Mouse (Mus musculus) thymus, postnatal 10 days (tissue): ENCODE measurements at regions not wholly inside any gene's neighbourhood (a gene's known extent, or its start where the extent isn't known, plus 50 kb on each side); places are given as distances from the start of the nearest gene placed in this dataset.

Experiments used
- DNase-seq, 2 experiments: peaks; one replicate each; pipeline ENCODE4 v3.0.0; 2021; ENCODE audit warnings: low spot score in 2 of 2

- no peak for DNase-seq
Measured at GRCm38 (mm10) chr16:5538836-5539510, 283.2 kb upstream of the Eef2kmt start.

GRCm38 (mm10) chr16:5537286-5538204, 281.8 kb upstream of the Eef2kmt start:
- no peak for DNase-seq

- DNase-seq: no peak
Measured at GRCm38 (mm10) chr16:5536515-5536972, 280.8 kb upstream of the Eef2kmt start.

- no peak for DNase-seq
Measured at GRCm38 (mm10) chr16:5535414-5535813, 279.6 kb upstream of the Eef2kmt start.

DNA sequence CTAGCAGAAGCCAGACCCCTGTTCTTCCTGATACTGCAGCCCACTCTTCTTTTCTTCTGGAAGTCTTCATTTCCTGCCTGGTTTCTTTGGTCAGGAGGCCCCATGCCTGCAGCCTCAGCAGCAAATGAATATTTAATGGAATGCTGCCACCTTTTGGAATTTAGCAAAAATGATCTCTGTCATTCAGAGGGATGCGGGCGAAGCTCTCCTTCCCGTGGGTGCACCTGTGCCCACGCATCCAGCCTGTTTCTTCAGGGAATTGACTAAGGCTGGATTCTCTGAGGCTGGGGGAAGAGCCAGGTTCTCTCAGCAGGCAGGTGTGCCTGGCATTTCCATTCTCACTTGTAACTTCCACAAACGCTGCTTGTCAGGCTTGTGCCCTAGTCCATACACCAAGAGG, 279.1 kb upstream of the Eef2kmt start:
- DNase-seq: no peak

DNA sequence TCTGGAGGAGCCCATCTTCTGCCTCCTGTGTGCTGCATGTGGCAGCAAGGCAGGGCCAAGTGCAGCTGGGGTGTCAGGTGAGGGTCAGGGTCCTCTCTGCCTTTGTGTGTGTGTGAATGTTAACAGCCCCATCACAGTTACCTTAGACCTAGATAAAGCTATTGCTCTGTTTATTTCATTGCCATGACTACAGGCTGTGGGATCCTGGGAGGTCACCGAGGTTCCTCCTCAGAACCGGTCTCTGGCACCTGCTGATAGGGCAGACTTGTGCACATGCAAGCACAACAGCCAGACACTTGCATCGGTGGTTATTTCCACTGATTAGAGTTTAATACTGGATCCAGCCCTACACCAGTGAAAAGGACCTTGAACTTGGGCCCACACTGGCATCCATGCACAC, 278.6 kb upstream of the Eef2kmt start:
- DNase-seq: no peak

- DNase-seq: no peak
Measured at GRCm38 (mm10) chr16:5532281-5532680, 276.5 kb upstream of the Eef2kmt start.

DNA sequence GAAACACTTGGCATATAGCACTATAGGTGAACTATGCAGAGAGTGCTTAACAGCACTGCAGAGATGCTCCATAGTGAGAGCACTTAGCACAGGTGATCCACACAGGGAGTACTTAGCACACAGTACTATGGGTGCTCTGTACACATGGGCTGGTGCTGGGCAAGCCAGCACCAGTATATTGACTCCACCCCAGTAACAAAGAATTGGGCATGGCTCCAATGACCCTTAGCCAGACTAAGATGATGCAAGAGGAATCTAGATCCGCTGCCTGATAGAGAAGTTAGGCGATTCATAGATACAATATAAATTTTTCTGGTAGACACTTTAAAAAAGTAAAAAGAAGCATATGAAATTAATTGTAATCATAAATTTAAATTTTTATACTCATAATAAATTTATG, 274.0 kb upstream of the Eef2kmt start:
- no peak for DNase-seq

GRCm38 (mm10) chr16:5527936-5528335, 272.2 kb upstream of the Eef2kmt start:
- no peak for DNase-seq

DNA sequence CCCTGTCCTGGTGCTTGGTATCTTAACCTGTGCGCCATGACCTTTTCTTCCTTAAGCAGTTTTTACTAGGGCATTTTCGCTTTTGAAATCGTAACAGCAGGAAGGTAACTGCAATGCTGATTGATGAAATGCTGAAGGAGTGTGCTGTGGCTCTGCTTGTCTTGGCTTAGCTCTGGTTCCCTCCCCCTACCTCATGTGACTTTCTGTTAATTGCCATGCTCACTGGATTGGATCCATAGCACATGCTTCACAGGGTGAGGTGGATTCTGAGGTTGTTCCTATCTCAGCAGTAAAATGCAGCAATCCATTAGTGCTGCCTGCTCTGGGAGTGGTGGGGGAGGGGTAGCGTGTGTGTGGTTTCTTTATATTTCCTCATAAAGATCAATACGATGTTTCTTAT, 268.6 kb upstream of the Eef2kmt start:
- no peak for DNase-seq

DNA sequence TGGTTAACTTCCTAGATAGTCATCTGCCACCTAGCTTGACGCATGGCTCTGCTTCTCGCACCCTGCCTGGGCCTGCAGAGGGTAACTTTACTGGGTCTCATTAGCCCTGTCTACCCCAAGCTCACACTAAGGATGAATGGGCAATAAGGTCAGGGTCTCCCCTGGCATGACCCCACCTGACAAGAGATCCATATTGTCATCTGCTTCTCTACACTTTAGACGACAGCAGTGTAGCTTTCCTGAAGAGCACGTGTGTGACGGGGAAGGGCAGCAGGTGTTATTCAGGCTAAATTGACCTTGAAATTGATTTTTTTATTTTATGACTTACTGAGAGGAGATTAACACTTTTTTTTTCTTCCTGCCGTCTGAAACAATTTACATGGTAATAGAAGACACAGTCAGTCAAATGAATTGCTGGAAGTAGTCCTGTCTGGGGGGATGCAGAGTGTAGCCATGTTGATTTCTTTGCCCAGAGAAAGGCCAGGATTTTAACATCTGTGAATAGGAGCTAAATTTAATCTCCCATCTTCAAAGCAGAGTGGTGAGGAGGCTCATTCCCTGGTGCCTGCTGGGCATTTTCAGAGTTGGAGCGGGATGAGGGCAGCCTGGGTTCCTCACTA, 267.7 kb upstream of the Eef2kmt start:
- DNase-seq: no peak

GRCm38 (mm10) chr16:5517746-5518145, 262.0 kb upstream of the Eef2kmt start:
- DNase-seq: no peak

DNA sequence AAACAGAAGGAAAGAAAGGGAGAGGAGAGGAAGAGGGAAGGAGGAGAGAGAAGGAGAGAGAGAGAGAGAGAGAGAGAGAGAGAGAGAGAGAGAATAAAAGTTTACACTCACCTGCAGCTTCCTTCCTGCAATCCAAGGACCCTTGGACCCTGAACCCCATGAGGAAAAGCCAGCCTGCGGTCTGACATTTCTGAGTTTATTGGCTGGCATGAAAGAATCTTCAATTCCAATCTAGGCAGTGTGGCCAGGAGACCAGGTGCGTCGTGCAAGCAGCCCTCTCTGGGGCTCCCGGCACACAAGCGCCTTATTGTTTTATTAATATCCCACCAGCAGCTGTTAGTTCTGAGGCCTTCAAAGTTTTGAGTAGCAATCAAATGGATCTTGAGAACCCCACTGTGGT, 260.1 kb upstream of the Eef2kmt start:
- no peak for DNase-seq

GRCm38 (mm10) chr16:5507261-5507660, 251.5 kb upstream of the Eef2kmt start:
- DNase-seq: no peak

GRCm38 (mm10) chr16:5501961-5502360, 246.2 kb upstream of the Eef2kmt start:
- DNase-seq: no peak

- no peak for DNase-seq
Measured at GRCm38 (mm10) chr16:5496051-5496685, 240.4 kb upstream of the Eef2kmt start.

GRCm38 (mm10) chr16:5493352-5493751, 237.6 kb upstream of the Eef2kmt start:
- no peak for DNase-seq

GRCm38 (mm10) chr16:5487259-5487658, 231.5 kb upstream of the Eef2kmt start:
- DNase-seq: no peak

DNA sequence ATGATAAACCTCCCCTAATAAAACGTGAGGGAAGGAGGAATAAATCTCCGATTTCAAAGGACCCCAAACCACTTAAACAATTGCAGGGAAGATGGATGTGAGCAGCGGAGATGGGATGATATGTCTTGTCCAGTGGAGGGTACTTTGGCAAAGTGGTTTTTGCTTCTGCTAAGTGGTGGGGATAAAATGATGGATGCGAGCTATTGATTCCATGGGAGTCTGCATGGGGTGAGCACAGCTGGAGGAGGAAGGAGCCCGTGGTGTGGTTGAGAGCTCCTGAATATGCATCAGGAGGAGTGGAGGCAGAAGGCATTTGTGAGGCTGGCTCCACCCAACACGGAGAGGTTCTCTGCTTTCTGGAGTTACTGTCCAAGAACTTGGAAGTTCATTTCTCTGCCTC, 227.6 kb upstream of the Eef2kmt start:
- DNase-seq: no peak

DNA sequence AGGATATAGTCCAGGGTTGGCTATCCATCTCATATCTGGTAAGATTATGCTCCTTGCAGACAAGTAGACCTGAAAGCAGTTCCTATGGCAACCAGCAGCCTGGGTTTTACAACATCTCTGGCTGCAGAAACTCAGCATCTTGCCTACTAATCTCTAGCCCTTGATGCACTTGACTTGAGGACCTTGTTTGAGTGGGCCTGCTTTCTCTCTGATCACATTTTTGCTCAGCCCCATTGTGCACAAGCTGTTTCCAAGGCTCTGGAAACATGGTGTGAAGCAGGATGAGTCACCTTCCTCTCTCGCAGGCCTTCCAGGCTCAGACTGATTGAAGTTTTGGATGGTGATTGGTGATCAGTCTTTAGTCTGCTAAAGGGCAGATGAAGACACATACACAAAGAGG, 224.4 kb upstream of the Eef2kmt start:
- no peak for DNase-seq

DNA sequence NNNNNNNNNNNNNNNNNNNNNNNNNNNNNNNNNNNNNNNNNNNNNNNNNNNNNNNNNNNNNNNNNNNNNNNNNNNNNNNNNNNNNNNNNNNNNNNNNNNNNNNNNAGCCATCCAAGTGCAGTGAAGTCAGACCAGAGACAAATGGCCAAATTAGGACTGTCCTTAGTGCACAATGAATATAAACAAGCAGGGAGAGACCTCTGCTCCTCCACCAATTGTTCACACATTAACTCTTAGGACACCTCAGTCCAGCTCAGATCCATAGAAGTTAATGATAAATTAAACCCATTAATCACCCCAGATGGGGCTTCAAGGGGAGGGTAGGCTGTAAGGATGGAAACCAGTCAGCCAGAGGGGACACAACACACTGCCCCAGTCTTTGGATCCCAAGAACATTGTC, 223.2 kb upstream of the Eef2kmt start:
- DNase-seq: no peak

GRCm38 (mm10) chr16:5471321-5471720, 215.5 kb upstream of the Eef2kmt start:
- peak in 1 of 2 experiments; percentile 65 for DNase-seq
